Mouse (Mus musculus): Measurements from ENCODE around the gene B4galnt3. TPM values are rescaled to one million over a fixed set of nuclear protein-coding genes. Genes with fewer than 3 reads are reported as not detected.

The B4galnt3 gene
- polyA plus RNA-seq, 1 experiment from 2014 or later, result 0.25 TPM

DNA sequence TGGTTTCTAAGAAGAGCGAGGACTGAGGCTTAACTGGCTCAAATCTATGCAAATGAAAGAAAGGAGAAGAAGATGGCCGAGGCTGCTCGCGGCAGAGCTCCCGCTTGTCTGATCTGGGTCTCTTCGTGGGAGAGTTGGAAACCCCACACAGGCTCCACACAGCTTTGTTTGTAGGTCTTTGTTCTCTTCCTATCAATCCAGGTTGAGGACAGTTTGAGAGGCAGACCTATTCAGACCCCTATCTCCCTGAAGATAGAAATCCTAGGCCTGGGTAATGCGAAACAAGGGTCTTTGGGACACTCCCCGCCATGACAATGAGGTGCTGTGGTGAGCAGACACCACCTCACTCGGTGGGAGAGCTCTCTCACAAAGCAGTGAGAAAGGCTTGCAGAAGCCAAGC is 34.9 kb downstream of the B4galnt3 start:
- H3K36me3 ChIP-seq (ENCODE audit: control insufficient read depth, insufficient read depth, low read length), result no peaks in the 10 kb centered on the region
- 0 out of 2 replicates have a peak, but pooled peaks cover 3% of the 10 kb centered on the region for H3K27me3 ChIP-seq (replicated peaks; ENCODE audit: control insufficient read depth, insufficient read depth, low read length)
- no peaks in the 10 kb centered on the region for H3K4me1 ChIP-seq (replicated peaks; ENCODE audit: control insufficient read depth, insufficient read depth, low read length)
- WGBS, result 35% methylated on average over 9 of the region's 9 CpGs
- no peaks in the 10 kb centered on the region for H3K9me3 ChIP-seq (ENCODE audit: control insufficient read depth, low read length)
- no peak overlapping the region for H3K4me3 ChIP-seq (ENCODE audit: low read depth, low read length)
- H3K27ac ChIP-seq (ENCODE audit: low read depth, low read length), result no peak overlapping the region
- H3K4me2 ChIP-seq, result no peak overlapping the region
- DNase-seq (ENCODE audit: low spot score), result no peak
- no peak for ATAC-seq (replicated peaks; ENCODE audit: low FRiP score)
- no peak overlapping the region for H3K9ac ChIP-seq (ENCODE audit: low read depth, low read length)

GRCm38 (mm10) chr6:120256431-120256935 is 37.9 kb downstream of the B4galnt3 start:
- DNase-seq (ENCODE audit: low spot score), result no peak
- Histone ChIP-seq H3K27me3 (replicated peaks; ENCODE audit: control insufficient read depth, insufficient read depth, low read length) (no peaks in the 10 kb centered on the region), H3K4me3 (ENCODE audit: low read depth, low read length) (no peak overlapping the region), H3K9ac (ENCODE audit: low read depth, low read length) (no peak overlapping the region), H3K27ac (ENCODE audit: low read depth, low read length) (no peak overlapping the region), H3K36me3 (ENCODE audit: control insufficient read depth, insufficient read depth, low read length) (no peaks in the 10 kb centered on the region), H3K4me1 (replicated peaks; ENCODE audit: control insufficient read depth, insufficient read depth, low read length) (no peaks in the 10 kb centered on the region), H3K9me3 (ENCODE audit: control insufficient read depth, low read length) (no peaks in the 10 kb centered on the region), H3K4me2 (no peak overlapping the region)
- 62% methylated on average over 5 of the region's 5 CpGs for WGBS
- no peak for ATAC-seq (replicated peaks; ENCODE audit: low FRiP score)

DNA sequence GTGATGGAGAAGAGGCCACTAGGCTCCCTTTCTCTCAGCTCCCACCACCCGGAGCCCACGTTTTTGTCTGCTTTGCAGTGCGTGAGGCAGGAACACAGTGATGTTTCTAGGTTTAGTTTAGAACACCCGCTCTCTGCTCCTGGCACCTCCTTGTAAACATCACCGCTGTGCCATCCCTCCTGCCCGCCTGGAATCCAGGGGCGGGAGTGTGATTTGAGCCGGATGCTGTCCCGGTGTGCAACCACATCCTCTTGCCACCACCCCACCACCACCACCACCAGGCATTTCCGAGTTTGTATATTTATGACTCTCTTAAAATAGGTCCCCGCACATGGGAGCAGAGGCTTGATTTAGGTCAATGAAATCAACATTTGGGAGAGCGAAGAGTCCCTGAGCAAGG is 38.7 kb downstream of the B4galnt3 start:
- no peak overlapping the region for H3K4me3 ChIP-seq (ENCODE audit: low read depth, low read length)
- H3K36me3 ChIP-seq (ENCODE audit: control insufficient read depth, insufficient read depth, low read length), result no peaks in the 10 kb centered on the region
- no peaks in the 10 kb centered on the region for H3K9me3 ChIP-seq (ENCODE audit: control insufficient read depth, low read length)
- H3K27ac ChIP-seq (ENCODE audit: low read depth, low read length), result no peak overlapping the region
- no peak overlapping the region for H3K4me2 ChIP-seq
- H3K27me3 ChIP-seq (replicated peaks; ENCODE audit: control insufficient read depth, insufficient read depth, low read length), result no peaks in the 10 kb centered on the region
- WGBS, result 76% methylated on average over 12 of the region's 12 CpGs
- ATAC-seq (replicated peaks; ENCODE audit: low FRiP score), result no peak
- H3K4me1 ChIP-seq (replicated peaks; ENCODE audit: control insufficient read depth, insufficient read depth, low read length), result no peaks in the 10 kb centered on the region
- DNase-seq (ENCODE audit: low spot score), result no peak
- no peak overlapping the region for H3K9ac ChIP-seq (ENCODE audit: low read depth, low read length)

GRCm38 (mm10) chr6:120255144-120255543 is 39.2 kb downstream of the B4galnt3 start:
- Histone ChIP-seq H3K27ac (ENCODE audit: low read depth, low read length) (no peak overlapping the region), H3K4me3 (ENCODE audit: low read depth, low read length) (no peak overlapping the region), H3K4me2 (no peak overlapping the region), H3K36me3 (ENCODE audit: control insufficient read depth, insufficient read depth, low read length) (no peaks in the 10 kb centered on the region), H3K27me3 (replicated peaks; ENCODE audit: control insufficient read depth, insufficient read depth, low read length) (no peaks in the 10 kb centered on the region), H3K9me3 (ENCODE audit: control insufficient read depth, low read length) (no peaks in the 10 kb centered on the region), H3K4me1 (replicated peaks; ENCODE audit: control insufficient read depth, insufficient read depth, low read length) (no peaks in the 10 kb centered on the region), H3K9ac (ENCODE audit: low read depth, low read length) (no peak overlapping the region)
- 54% methylated on average over 4 of the region's 4 CpGs for WGBS
- ATAC-seq (replicated peaks; ENCODE audit: low FRiP score) (no peak), DNase-seq (ENCODE audit: low spot score) (no peak)

GRCm38 (mm10) chr6:120254640-120255039 is 39.7 kb downstream of the B4galnt3 start:
- no peak overlapping the region for H3K9ac ChIP-seq (ENCODE audit: low read depth, low read length)
- no peaks in the 10 kb centered on the region for H3K9me3 ChIP-seq (ENCODE audit: control insufficient read depth, low read length)
- DNase-seq (ENCODE audit: low spot score) (no peak), ATAC-seq (replicated peaks; ENCODE audit: low FRiP score) (no peak)
- WGBS, result 64% methylated on average over 4 of the region's 4 CpGs
- no peaks in the 10 kb centered on the region for H3K4me1 ChIP-seq (replicated peaks; ENCODE audit: control insufficient read depth, insufficient read depth, low read length)
- H3K36me3 ChIP-seq (ENCODE audit: control insufficient read depth, insufficient read depth, low read length), result no peaks in the 10 kb centered on the region
- no peak overlapping the region for H3K4me2 ChIP-seq
- no peaks in the 10 kb centered on the region for H3K27me3 ChIP-seq (replicated peaks; ENCODE audit: control insufficient read depth, insufficient read depth, low read length)
- no peak overlapping the region for H3K27ac ChIP-seq (ENCODE audit: low read depth, low read length)
- no peak overlapping the region for H3K4me3 ChIP-seq (ENCODE audit: low read depth, low read length)

- Histone ChIP-seq H3K9ac (ENCODE audit: low read depth, low read length) (no peak overlapping the region), H3K4me1 (replicated peaks; ENCODE audit: control insufficient read depth, insufficient read depth, low read length) (no peaks in the 10 kb centered on the region), H3K36me3 (ENCODE audit: control insufficient read depth, insufficient read depth, low read length) (no peaks in the 10 kb centered on the region), H3K9me3 (ENCODE audit: control insufficient read depth, low read length) (no peaks in the 10 kb centered on the region), H3K4me2 (no peak overlapping the region), H3K4me3 (ENCODE audit: low read depth, low read length) (no peak overlapping the region), H3K27ac (ENCODE audit: low read depth, low read length) (no peak overlapping the region), H3K27me3 (replicated peaks; ENCODE audit: control insufficient read depth, insufficient read depth, low read length) (no peaks in the 10 kb centered on the region)
- 77% methylated on average over 2 of the region's 2 CpGs for WGBS
- ATAC-seq (replicated peaks; ENCODE audit: low FRiP score) (no peak), DNase-seq (ENCODE audit: low spot score) (no peak)
Measured at GRCm38 (mm10) chr6:120252741-120253140, 41.6 kb downstream of the B4galnt3 start.

DNA sequence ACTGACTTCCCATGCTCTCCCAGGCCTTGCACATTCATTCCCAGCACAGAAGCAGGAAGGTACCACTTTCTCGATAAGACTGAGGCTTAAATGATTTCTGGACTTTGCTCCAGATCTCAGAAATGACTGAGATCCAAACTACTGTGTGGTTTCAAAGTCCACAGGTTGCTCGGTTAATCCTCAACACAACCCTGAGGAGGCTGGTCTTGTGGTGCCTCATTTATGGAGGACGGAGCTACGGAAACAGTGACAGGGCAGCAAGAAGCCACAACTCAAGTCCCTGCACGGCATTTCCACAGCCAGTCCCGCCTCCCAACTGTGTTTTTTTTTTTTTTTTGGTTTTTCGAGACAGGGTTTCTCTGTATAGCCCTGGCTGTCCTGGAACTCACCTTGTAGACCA is 43.3 kb downstream of the B4galnt3 start:
- Histone ChIP-seq H3K9ac (ENCODE audit: low read depth, low read length) (no peak overlapping the region), H3K4me3 (ENCODE audit: low read depth, low read length) (no peak overlapping the region), H3K4me1 (replicated peaks; ENCODE audit: control insufficient read depth, insufficient read depth, low read length) (no peaks in the 10 kb centered on the region), H3K4me2 (no peak overlapping the region), H3K27ac (ENCODE audit: low read depth, low read length) (no peak overlapping the region), H3K27me3 (replicated peaks; ENCODE audit: control insufficient read depth, insufficient read depth, low read length) (no peaks in the 10 kb centered on the region), H3K36me3 (ENCODE audit: control insufficient read depth, insufficient read depth, low read length) (no peaks in the 10 kb centered on the region), H3K9me3 (ENCODE audit: control insufficient read depth, low read length) (no peaks in the 10 kb centered on the region)
- WGBS, result 74% methylated on average over 7 of the region's 7 CpGs
- DNase-seq (ENCODE audit: low spot score) (no peak), ATAC-seq (replicated peaks; ENCODE audit: low FRiP score) (no peak)

GRCm38 (mm10) chr6:120249831-120250230 is 44.5 kb downstream of the B4galnt3 start:
- Histone ChIP-seq H3K9ac (ENCODE audit: low read depth, low read length) (no peak overlapping the region), H3K27me3 (replicated peaks; ENCODE audit: control insufficient read depth, insufficient read depth, low read length) (no peaks in the 10 kb centered on the region), H3K4me1 (replicated peaks; ENCODE audit: control insufficient read depth, insufficient read depth, low read length) (no peaks in the 10 kb centered on the region), H3K9me3 (ENCODE audit: control insufficient read depth, low read length) (no peaks in the 10 kb centered on the region), H3K27ac (ENCODE audit: low read depth, low read length) (no peak overlapping the region), H3K36me3 (ENCODE audit: control insufficient read depth, insufficient read depth, low read length) (no peaks in the 10 kb centered on the region), H3K4me2 (no peak overlapping the region), H3K4me3 (ENCODE audit: low read depth, low read length) (no peak overlapping the region)
- ATAC-seq (replicated peaks; ENCODE audit: low FRiP score) (no peak), DNase-seq (ENCODE audit: low spot score) (no peak)
- WGBS, result 70% methylated on average over 5 of the region's 5 CpGs

GRCm38 (mm10) chr6:120246676-120247075 is 47.7 kb downstream of the B4galnt3 start:
- ATAC-seq (replicated peaks; ENCODE audit: low FRiP score), result no peak
- no peak overlapping the region for H3K27ac ChIP-seq (ENCODE audit: low read depth, low read length)

More at GRCm38 (mm10) chr6:120246676-120247075, 47.7 kb downstream of the B4galnt3 start:
- DNase-seq (ENCODE audit: low spot score), result no peak
- H3K4me1 ChIP-seq (replicated peaks; ENCODE audit: control insufficient read depth, insufficient read depth, low read length), result no peaks in the 10 kb centered on the region
- H3K9ac ChIP-seq (ENCODE audit: low read depth, low read length), result no peak overlapping the region
- no peak overlapping the region for H3K4me2 ChIP-seq
- no peaks in the 10 kb centered on the region for H3K9me3 ChIP-seq (ENCODE audit: control insufficient read depth, low read length)
- H3K36me3 ChIP-seq (ENCODE audit: control insufficient read depth, insufficient read depth, low read length), result no peaks in the 10 kb centered on the region
- H3K27me3 ChIP-seq (replicated peaks; ENCODE audit: control insufficient read depth, insufficient read depth, low read length), result no peaks in the 10 kb centered on the region
- H3K4me3 ChIP-seq (ENCODE audit: low read depth, low read length), result no peak overlapping the region
- WGBS, result 79% methylated on average over 5 of the region's 5 CpGs
